Mouse (Mus musculus) forebrain, embryonic 15.5 days (tissue): ENCODE measurements around the gene Scfd1. TPM values are rescaled to one million over a fixed set of nuclear protein-coding genes. Genes with fewer than 3 reads are reported as not detected.

Experiments used
- ATAC-seq: fragments of 200-750 bp; cut with Nextera tagmentation; replicated peaks from 2 replicates; pipeline ENCODE4 v1.8.0; 2017; ENCODE audit warnings: mild to moderate bottlenecking, moderate TSS enrichment, moderate library complexity
- H3K27ac ChIP-seq: fragments of 300-500 bp; sonication (generic); replicated peaks from 2 replicates; pipeline ENCODE4 v1.5.1; 2015; ENCODE audit warnings: mild to moderate bottlenecking, inconsistent platforms
- H3K27me3 ChIP-seq: fragments of 300-500 bp; sonication (generic); 2 replicates; pipeline ENCODE4 v1.6.1; 2015; ENCODE audit warnings: inconsistent platforms
- H3K36me3 ChIP-seq: fragments of 300-500 bp; sonication (generic); 2 replicates; pipeline ENCODE4 v1.6.1; 2015; ENCODE audit warnings: mild to moderate bottlenecking, inconsistent platforms
- H3K4me1 ChIP-seq: fragments of 300-500 bp; sonication (generic); 2 replicates; pipeline ENCODE4 v1.6.1; 2015; ENCODE audit warnings: inconsistent platforms
- H3K4me2 ChIP-seq: fragments of 300-500 bp; sonication (generic); replicated peaks from 2 replicates; pipeline ENCODE4 v1.6.1; 2015; ENCODE audit warnings: mild to moderate bottlenecking, inconsistent platforms
- H3K4me3 ChIP-seq: fragments of 300-500 bp; sonication (generic); 2 replicates; pipeline ENCODE4 v1.5.1; 2015; ENCODE audit warnings: mild to moderate bottlenecking, inconsistent platforms
- H3K9ac ChIP-seq: fragments of 300-500 bp; sonication (generic); replicated peaks from 2 replicates; pipeline ENCODE4 v1.6.1; 2015; ENCODE audit warnings: mild to moderate bottlenecking, inconsistent platforms
- H3K9me3 ChIP-seq: fragments of 300-500 bp; sonication (generic); 2 replicates; pipeline ENCODE4 v1.6.1; 2016; ENCODE audit warnings: inconsistent platforms
- WGBS: fragments of 180-500 bp; shearing (Covaris S2); methylation state at CpG from one replicate; pipeline ENCODE4 v1.1.7; 2015; ENCODE audit warnings: mixed read lengths; 5-methylcytosine and 5-hydroxymethylcytosine counted together
- polyA plus RNA-seq: library from polyadenylated mRNA; unstranded; fragments of >200 nt; fragmentation: Nextera tagmentation; extraction: Ambion mirVana; gene quantifications from 2 replicates; pipeline ENCODE4 v1.2.1, GENCODE M21; 2015

Scfd1 gene
- polyA plus RNA-seq, 1 experiment from 2014 or later = 59.8 TPM

- Histone ChIP-seq H3K9me3 (no peaks in the 10 kb centered on the region), H3K27me3 (no peaks in the 10 kb centered on the region), H3K4me3 (no peak overlapping the region), H3K36me3 (peaks cover 25% of the 10 kb centered on the region), H3K4me1 (no peaks in the 10 kb centered on the region), H3K9ac (no peak overlapping the region), H3K27ac (no peak overlapping the region), H3K4me2 (no peak overlapping the region)
- 57% methylated on average over 4 of the region's 4 CpGs for WGBS
- no peak for ATAC-seq
Measured at GRCm38 (mm10) chr12:51403987-51404586, 26.8 kb downstream of the Scfd1 start.

GRCm38 (mm10) chr12:51411362-51411761, 34.1 kb downstream of the Scfd1 start:
- Histone ChIP-seq H3K9ac (no peak overlapping the region), H3K9me3 (no peaks in the 10 kb centered on the region), H3K36me3 (peaks cover 30% of the 10 kb centered on the region), H3K4me1 (no peaks in the 10 kb centered on the region), H3K27ac (no peak overlapping the region), H3K4me3 (no peak overlapping the region), H3K27me3 (no peaks in the 10 kb centered on the region), H3K4me2 (no peak overlapping the region)
- 91% methylated on average over 4 of the region's 4 CpGs for WGBS
- ATAC-seq = no peak

GRCm38 (mm10) chr12:51437541-51437940, 60.2 kb downstream of the Scfd1 start:
- ATAC-seq = no peak
- Histone ChIP-seq H3K9me3 (no peaks in the 10 kb centered on the region), H3K4me3 (no peak overlapping the region), H3K36me3 (peaks cover 49% of the 10 kb centered on the region), H3K4me2 (no peak overlapping the region), H3K4me1 (no peaks in the 10 kb centered on the region), H3K27me3 (no peaks in the 10 kb centered on the region), H3K27ac (no peak overlapping the region), H3K9ac (no peak overlapping the region)
- WGBS = 88% methylated on average over 2 of the region's 2 CpGs

- Histone ChIP-seq H3K4me2 (no peak overlapping the region), H3K9me3 (no peaks in the 10 kb centered on the region), H3K27me3 (no peaks in the 10 kb centered on the region), H3K4me3 (no peak overlapping the region), H3K4me1 (no peaks in the 10 kb centered on the region), H3K9ac (no peak overlapping the region), H3K36me3 (peaks cover 46% of the 10 kb centered on the region; the same call in 1 of the 2 replicates), H3K27ac (no peak overlapping the region)
- ATAC-seq = no peak
- WGBS = 92% methylated on average over 2 of the region's 2 CpGs
Measured at GRCm38 (mm10) chr12:51438311-51438710, 61.0 kb downstream of the Scfd1 start.

GRCm38 (mm10) chr12:51449303-51449702, 72.0 kb downstream of the Scfd1 start:
- no peaks in the 10 kb centered on the region for H3K9me3 ChIP-seq
- no peak overlapping the region for H3K4me2 ChIP-seq
- H3K27me3 ChIP-seq = no peaks in the 10 kb centered on the region
- no peak overlapping the region for H3K4me3 ChIP-seq
- H3K36me3 ChIP-seq = peaks cover 44% of the 10 kb centered on the region
- no peak for ATAC-seq
- 90% methylated on average over 2 of the region's 2 CpGs for WGBS
- no peak overlapping the region for H3K9ac ChIP-seq
- H3K27ac ChIP-seq = no peak overlapping the region
- H3K4me1 ChIP-seq = no peaks in the 10 kb centered on the region

- Histone ChIP-seq H3K27ac (no peak overlapping the region), H3K4me2 (no peak overlapping the region), H3K36me3 (no peaks in the 10 kb centered on the region), H3K4me1 (no peaks in the 10 kb centered on the region), H3K9me3 (no peaks in the 10 kb centered on the region), H3K27me3 (no peaks in the 10 kb centered on the region), H3K4me3 (no peak overlapping the region), H3K9ac (no peak overlapping the region)
- ATAC-seq = no peak
- 91% methylated on average over 4 of the region's 4 CpGs for WGBS
Measured at GRCm38 (mm10) chr12:51470881-51471280, 93.6 kb downstream of the Scfd1 start.

- no peaks in the 10 kb centered on the region for H3K9me3 ChIP-seq
- H3K9ac ChIP-seq = no peak overlapping the region
- no peaks in the 10 kb centered on the region for H3K27me3 ChIP-seq
- H3K36me3 ChIP-seq = no peaks in the 10 kb centered on the region
- H3K4me2 ChIP-seq = no peak overlapping the region
- WGBS = 87% methylated on average over 2 of the region's 2 CpGs
- no peak overlapping the region for H3K4me3 ChIP-seq
- ATAC-seq = no peak
- H3K4me1 ChIP-seq = no peaks in the 10 kb centered on the region
- H3K27ac ChIP-seq = no peak overlapping the region
Measured at GRCm38 (mm10) chr12:51481246-51481645, 103.9 kb downstream of the Scfd1 start.

- no peak overlapping the region for H3K27ac ChIP-seq
- H3K27me3 ChIP-seq = no peaks in the 10 kb centered on the region
- H3K9me3 ChIP-seq = no peaks in the 10 kb centered on the region
- H3K9ac ChIP-seq = no peak overlapping the region
- H3K4me2 ChIP-seq = no peak overlapping the region
- 82% methylated on average over 7 of the region's 7 CpGs for WGBS
- H3K36me3 ChIP-seq = no peaks in the 10 kb centered on the region
- ATAC-seq = no peak
- H3K4me1 ChIP-seq = no peaks in the 10 kb centered on the region
- no peak overlapping the region for H3K4me3 ChIP-seq
Measured at GRCm38 (mm10) chr12:51492040-51492439, 114.7 kb downstream of the Scfd1 start.

GRCm38 (mm10) chr12:51493476-51493875, 116.2 kb downstream of the Scfd1 start:
- H3K4me3 ChIP-seq = no peak overlapping the region
- H3K4me1 ChIP-seq = no peaks in the 10 kb centered on the region
- no peak overlapping the region for H3K4me2 ChIP-seq
- ATAC-seq = no peak
- H3K27me3 ChIP-seq = no peaks in the 10 kb centered on the region
- no peak overlapping the region for H3K27ac ChIP-seq
- H3K9ac ChIP-seq = no peak overlapping the region
- H3K36me3 ChIP-seq = no peaks in the 10 kb centered on the region
- 93% methylated on average over 11 of the region's 11 CpGs for WGBS
- H3K9me3 ChIP-seq = no peaks in the 10 kb centered on the region

- WGBS = 82% methylated on average over 20 of the region's 20 CpGs
- no peaks in the 10 kb centered on the region for H3K9me3 ChIP-seq
- no peaks in the 10 kb centered on the region for H3K27me3 ChIP-seq
- H3K9ac ChIP-seq = no peak overlapping the region
- H3K36me3 ChIP-seq = no peaks in the 10 kb centered on the region
- no peak for ATAC-seq
- no peak overlapping the region for H3K4me2 ChIP-seq
- no peak overlapping the region for H3K27ac ChIP-seq
- no peaks in the 10 kb centered on the region for H3K4me1 ChIP-seq
- H3K4me3 ChIP-seq = no peak overlapping the region
Measured at GRCm38 (mm10) chr12:51494641-51495040, 117.3 kb downstream of the Scfd1 start.

Other genes starting within 250 kb of the Scfd1 start
- gene G2e3, start 29.4 kb upstream of the Scfd1 start, polyA plus RNA-seq = 36.3 and 36.9 TPM in 2 replicates
- gene Coch, start 215.8 kb downstream of the Scfd1 start, polyA plus RNA-seq = 5.8 and 8.3 TPM in 2 replicates